Mouse (Mus musculus) kidney, adult 2 months (tissue): Measurements from ENCODE around the gene Nphs1. TPM values are rescaled to one million over a fixed set of nuclear protein-coding genes. Genes with fewer than 3 reads are reported as not detected.

ENCODE experiments used
- DNase-seq: peaks from one replicate; pipeline ENCODE4 v3.0.0; 2021
- H3K27ac ChIP-seq: fragments of 200-500 bp; 2 replicates; pipeline ENCODE4 v1.5.1; 2012; ENCODE audit warnings: low read depth, low read length, control low read depth, inconsistent platforms; ENCODE audit not compliant: insufficient read depth
- H3K27me3 ChIP-seq: fragments of 200-500 bp; replicated peaks from 2 replicates; pipeline ENCODE4 v1.6.1; 2012; ENCODE audit warnings: mild to moderate bottlenecking, moderate library complexity, low read length, inconsistent platforms; ENCODE audit not compliant: control insufficient read depth, insufficient read depth
- H3K36me3 ChIP-seq: fragments of 200-500 bp; 2 replicates; pipeline ENCODE4 v1.6.1; 2012; ENCODE audit warnings: mild to moderate bottlenecking, moderate library complexity, low read length, inconsistent platforms; ENCODE audit not compliant: control insufficient read depth, insufficient read depth
- H3K4me1 ChIP-seq: fragments of 200-500 bp; 2 replicates; pipeline ENCODE4 v1.6.1; 2011; ENCODE audit warnings: low read length; ENCODE audit not compliant: control insufficient read depth, insufficient read depth
- H3K4me3 ChIP-seq: fragments of 200-500 bp; 2 replicates; pipeline ENCODE4 v1.5.1; 2011; ENCODE audit warnings: mild to moderate bottlenecking, low read depth, low read length, control low read depth; ENCODE audit not compliant: insufficient read depth
- CTCF ChIP-seq: fragments of 200-500 bp; conservative IDR thresholded peaks from 2 replicates; pipeline ENCODE4 v1.5.1; 2011; ENCODE audit warnings: low read depth, mild to moderate bottlenecking, control low read depth, low read length, moderate library complexity, mixed read lengths; ENCODE audit not compliant: insufficient read depth, insufficient read length
- POLR2A ChIP-seq: fragments of 200-500 bp; IDR thresholded peaks from one replicate; pipeline ENCODE4 v1.6.1; 2011; ENCODE audit warnings: low read depth, low read length, control low read depth
- WGBS: fragments of 180-500 bp; shearing (Covaris S2); methylation state at CpG from one replicate; pipeline ENCODE4 v1.1.7; 2018; 5-methylcytosine and 5-hydroxymethylcytosine counted together
- polyA plus RNA-seq: library from polyadenylated mRNA; depleted of rRNA; stranded (reverse); fragments of >200 nt; gene quantifications from 2 replicates; pipeline ENCODE4 v1.2.3, GENCODE M21; 2012

Gene Nphs1
- polyA plus RNA-seq, 1 experiment = 39.9 TPM

DNA sequence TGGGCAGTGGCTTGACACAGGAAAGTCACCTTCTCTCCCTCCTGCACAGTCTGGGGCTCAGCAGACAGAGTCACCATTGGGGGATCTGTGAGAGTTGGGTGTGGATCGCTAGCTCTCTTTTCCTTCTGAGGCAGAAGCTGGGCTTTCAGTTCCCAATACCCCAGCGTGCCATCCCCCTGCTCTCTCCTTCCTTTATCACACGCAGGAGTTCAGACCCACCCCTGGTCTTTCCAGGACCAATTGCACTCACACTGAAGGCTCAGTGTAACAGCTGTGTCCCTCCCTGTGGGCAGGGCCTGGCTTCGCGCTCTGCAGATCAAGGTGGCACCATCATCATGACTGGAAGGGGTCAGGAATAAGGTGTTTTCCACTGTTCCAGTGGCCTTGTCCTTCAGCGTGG is 3.9 kb upstream of the Nphs1 start:
- Histone ChIP-seq H3K27me3 (peaks cover 2% of the 10 kb centered on the region; the same call in 1 of the 2 replicates), H3K4me3 (no peak overlapping the region), H3K27ac (no peak overlapping the region), H3K36me3 (no peaks in the 10 kb centered on the region), H3K4me1 (no peaks in the 10 kb centered on the region)
- WGBS = 7% methylated on average over 6 of the region's 6 CpGs
- no peak for DNase-seq
- TF ChIP-seq POLR2A (no peak), CTCF (no peak)

DNA sequence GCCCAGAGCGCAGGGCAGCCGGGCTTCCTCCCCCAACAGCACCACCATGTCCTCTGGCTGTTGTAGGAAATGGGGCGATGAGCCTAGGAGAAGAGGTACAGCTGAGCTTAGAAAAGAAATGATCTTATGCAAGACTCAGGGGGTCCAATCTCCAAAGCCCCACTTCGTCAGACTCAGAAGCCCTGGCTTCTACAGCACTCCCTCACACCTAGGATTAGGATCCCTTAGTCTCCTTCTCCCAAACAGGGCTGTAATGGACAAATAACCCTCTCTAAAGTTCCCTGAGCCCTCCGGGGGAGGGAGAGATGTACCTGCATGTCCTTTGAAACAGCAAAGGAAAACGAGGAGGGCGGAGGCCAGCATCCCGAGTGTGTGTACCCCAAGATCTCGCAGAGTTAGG is 1.6 kb upstream of the Nphs1 start:
- under 1% methylated on average over 9 of the region's 9 CpGs for WGBS
- Histone ChIP-seq H3K27me3 (peaks cover 2% of the 10 kb centered on the region; the same call in 1 of the 2 replicates), H3K4me3 (no peak overlapping the region)

DNA sequence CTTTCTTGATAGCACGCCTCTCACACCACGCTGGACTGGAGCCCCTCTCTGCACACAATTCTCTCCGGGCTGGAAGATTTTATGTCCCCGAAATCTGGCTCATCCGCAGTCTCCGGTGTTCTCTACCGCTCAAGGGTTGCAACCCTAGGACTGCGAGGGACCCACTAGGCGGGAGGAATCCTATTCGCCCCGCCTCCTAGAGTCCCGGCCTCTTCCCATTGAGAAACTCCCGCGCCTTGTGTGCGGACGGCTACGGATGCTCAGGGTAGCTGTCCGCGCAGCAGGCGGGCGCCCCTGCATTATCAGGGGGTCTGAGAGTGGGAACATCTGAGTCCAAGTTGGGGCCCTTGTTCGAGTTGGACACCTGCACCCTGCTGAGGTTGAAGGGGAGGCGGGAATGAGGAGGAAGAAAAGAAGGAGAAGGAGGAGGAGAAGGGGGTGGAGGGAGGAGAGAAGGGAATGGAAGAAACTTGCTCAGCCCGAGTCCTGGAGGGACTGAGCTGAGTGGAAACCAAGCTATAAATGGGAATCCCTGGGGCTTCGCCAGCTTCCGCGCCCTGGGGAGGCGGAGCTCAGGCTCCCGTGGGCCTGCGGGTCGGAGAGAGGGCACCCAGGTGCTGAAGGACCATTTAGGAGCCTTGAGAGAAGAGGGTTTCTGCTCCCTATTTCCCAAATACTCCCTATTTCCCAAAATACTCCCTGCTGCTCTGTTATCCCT is 1.0 kb upstream of the Nphs1 start:
- Histone ChIP-seq H3K27ac (no peak overlapping the region), H3K4me3 (no peak overlapping the region), H3K27me3 (peaks cover 2% of the 10 kb centered on the region; the same call in 1 of the 2 replicates), H3K36me3 (no peaks in the 10 kb centered on the region), H3K4me1 (no peaks in the 10 kb centered on the region)
- WGBS = 2% methylated on average over 31 of the region's 31 CpGs
- DNase-seq = no peak
- TF ChIP-seq CTCF = no peak
- no peak for TF ChIP-seq POLR2A

More for the DNA sequence above, 1.6 kb upstream of the Nphs1 start:
- Histone ChIP-seq H3K27ac (no peak overlapping the region), H3K4me1 (no peaks in the 10 kb centered on the region), H3K36me3 (no peaks in the 10 kb centered on the region)
- TF ChIP-seq CTCF (no peak), POLR2A (no peak)
- no peak for DNase-seq

DNA sequence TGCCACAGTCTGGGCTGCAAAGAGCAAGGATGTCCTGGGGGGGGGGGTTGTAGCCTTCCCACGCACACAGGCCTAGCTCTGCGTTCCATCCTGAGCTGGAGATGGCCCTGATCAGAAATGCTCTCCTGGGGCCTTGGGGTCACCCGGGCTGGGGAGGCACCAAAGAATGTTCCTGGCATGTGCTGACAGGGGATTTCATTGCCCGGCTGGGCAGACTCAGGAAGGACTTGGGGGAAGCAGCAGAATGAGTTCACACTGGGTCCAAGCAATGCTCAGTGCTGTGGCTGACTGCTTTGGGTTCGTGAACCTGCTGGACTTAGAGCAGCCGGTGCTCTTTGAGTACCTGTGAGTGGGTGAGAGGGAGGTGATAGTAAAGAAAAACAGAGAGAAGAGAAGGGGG is 1.4 kb downstream of the Nphs1 start:
- Histone ChIP-seq H3K27ac (no peak overlapping the region), H3K4me3 (no peak overlapping the region), H3K4me1 (no peaks in the 10 kb centered on the region), H3K36me3 (no peaks in the 10 kb centered on the region), H3K27me3 (peaks cover 2% of the 10 kb centered on the region; the same call in 1 of the 2 replicates)
- TF ChIP-seq CTCF (no peak), POLR2A (no peak)
- DNase-seq = no peak
- 22% methylated on average over 6 of the region's 6 CpGs for WGBS

DNA sequence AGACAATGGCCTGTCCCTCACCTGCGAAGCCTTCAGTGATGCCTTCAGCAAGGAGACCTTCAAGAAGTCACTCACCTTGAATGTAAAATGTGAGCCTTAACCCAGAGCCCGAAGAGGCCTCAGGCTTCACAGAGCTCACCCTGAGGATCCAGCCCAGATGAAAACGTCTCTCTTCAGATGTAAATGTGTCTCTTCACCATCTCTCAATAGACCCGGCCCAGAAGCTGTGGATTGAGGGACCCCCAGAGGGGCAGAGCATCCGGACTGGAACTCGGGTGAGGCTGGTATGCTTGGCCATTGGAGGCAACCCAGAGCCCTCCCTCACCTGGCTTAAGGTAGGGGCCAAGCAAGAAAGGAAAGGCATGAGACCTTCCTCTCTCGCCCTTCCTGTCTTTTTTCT is 5.5 kb downstream of the Nphs1 start:
- TF ChIP-seq CTCF (no peak), POLR2A (no peak)
- Histone ChIP-seq H3K27ac (no peak overlapping the region), H3K4me3 (no peak overlapping the region), H3K4me1 (no peaks in the 10 kb centered on the region), H3K27me3 (no peaks in the 10 kb centered on the region), H3K36me3 (no peaks in the 10 kb centered on the region)
- no peak for DNase-seq
- 32% methylated on average over 7 of the region's 7 CpGs for WGBS

DNA sequence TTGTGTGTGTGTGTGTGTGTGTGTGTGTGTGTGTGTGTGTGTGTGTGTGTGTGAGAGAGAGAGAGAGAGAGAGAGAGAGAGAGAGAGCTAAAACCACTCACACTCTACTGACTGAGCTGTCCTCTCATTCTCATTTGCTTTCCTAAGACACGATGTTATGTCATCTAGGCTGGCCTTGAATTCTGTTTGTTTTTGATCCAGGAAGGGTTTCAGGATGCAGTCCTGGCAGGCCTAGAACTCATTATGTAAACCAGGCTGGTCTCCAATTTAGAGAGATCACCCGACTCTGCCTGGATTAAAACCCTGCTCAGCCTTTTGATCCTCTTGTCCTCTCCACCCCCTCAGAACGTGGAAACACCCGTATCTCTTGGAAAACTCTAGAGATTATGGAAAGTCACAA is 5.9 kb downstream of the Nphs1 start:
- Histone ChIP-seq H3K36me3 (no peaks in the 10 kb centered on the region), H3K27me3 (no peaks in the 10 kb centered on the region), H3K4me3 (no peak overlapping the region), H3K4me1 (no peaks in the 10 kb centered on the region), H3K27ac (no peak overlapping the region)
- 37% methylated on average over 4 of the region's 4 CpGs for WGBS
- no peak for DNase-seq
- TF ChIP-seq POLR2A = no peak
- no peak for TF ChIP-seq CTCF

DNA sequence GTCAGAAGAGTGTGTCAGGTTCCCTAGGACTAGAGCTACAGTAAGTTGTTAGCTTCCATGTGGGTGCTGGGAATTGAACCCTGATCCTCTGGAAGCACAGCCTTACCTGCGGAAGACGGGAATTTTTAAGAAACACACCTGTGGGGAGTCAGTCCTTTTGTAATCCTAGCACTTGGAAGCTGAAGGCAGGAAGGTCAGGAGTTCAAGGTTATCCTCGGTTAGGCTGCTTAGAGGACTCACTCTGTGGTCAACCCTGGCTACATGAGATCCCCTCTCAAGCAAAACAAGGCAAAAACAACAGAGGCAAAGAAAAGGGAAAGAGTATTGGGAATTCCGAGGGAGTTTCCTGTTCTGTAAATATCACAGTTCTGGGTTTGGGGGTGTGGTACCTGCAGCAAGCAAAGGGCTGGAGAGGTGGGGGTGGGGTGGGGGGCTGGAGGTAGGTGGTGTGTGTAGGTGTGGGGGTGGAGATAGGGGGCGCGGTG is 6.7 kb downstream of the Nphs1 start:
- H3K36me3 ChIP-seq = no peaks in the 10 kb centered on the region
- no peak overlapping the region for H3K27ac ChIP-seq
- no peak for DNase-seq
- H3K27me3 ChIP-seq = no peaks in the 10 kb centered on the region
- no peak overlapping the region for H3K4me3 ChIP-seq
- no peaks in the 10 kb centered on the region for H3K4me1 ChIP-seq
- TF ChIP-seq CTCF (no peak), POLR2A (no peak)
- 26% methylated on average over 6 of the region's 6 CpGs for whole genome bisulfite sequencing

DNA sequence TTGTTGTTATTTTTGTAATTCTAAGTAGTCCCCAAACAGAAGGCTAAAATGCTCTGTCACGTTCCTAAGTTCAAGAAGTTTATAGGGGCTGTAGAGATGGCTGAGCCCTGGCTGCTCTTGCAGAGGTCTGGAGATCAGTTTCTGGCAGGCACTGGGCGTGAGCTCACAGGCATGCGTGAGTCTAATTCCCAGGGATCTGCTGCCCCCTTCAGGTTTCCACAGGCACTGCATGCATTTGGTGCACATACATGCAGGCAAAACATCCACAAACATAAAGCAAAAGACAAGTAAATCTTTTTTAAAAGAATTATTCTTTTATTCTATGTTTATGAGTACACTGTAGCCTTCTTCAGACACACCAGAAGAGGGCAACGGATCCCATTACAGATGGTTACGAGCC is 14.3 kb downstream of the Nphs1 start:
- no peak overlapping the region for H3K27ac ChIP-seq
- no peaks in the 10 kb centered on the region for H3K27me3 ChIP-seq
- H3K36me3 ChIP-seq = no peaks in the 10 kb centered on the region
- 45% methylated on average over 5 of the region's 5 CpGs for WGBS
- no peaks in the 10 kb centered on the region for H3K4me1 ChIP-seq
- H3K4me3 ChIP-seq = no peak overlapping the region
- TF ChIP-seq POLR2A (no peak), CTCF (peak; percentile 74)
- peak; percentile 42 for DNase-seq
